Mouse (Mus musculus): ENCODE data around the gene Ptgis. TPM values are rescaled to one million over a fixed set of nuclear protein-coding genes. Genes with fewer than 3 reads are reported as not detected.

Gene Ptgis
- total RNA-seq, 2 experiments from 2014 or later = not detected

Other genes with a start within 250 kb of the Ptgis start
- 51.3 and 62.6 TPM in 2 replicates for gene Stau1, start 244.3 kb downstream of the Ptgis start, total RNA-seq (2014; fragmentation: Nextera tagmentation)
- gene Stau1, start 244.3 kb downstream of the Ptgis start, total RNA-seq (2017) = 42.5 and 48.4 TPM in 2 replicates
- gene Ddx27, start 225.4 kb downstream of the Ptgis start, total RNA-seq (2014; fragmentation: Nextera tagmentation) = 95.3 and 95.8 TPM in 2 replicates
- gene Ddx27, start 225.4 kb downstream of the Ptgis start, total RNA-seq (2017) = 164 and 178 TPM in 2 replicates
- 21.1 and 35.0 TPM in 2 replicates for gene Znfx1, start 177.6 kb downstream of the Ptgis start, total RNA-seq (2014; fragmentation: Nextera tagmentation)
- 14.2 and 23.7 TPM in 2 replicates for gene Znfx1, start 177.6 kb downstream of the Ptgis start, total RNA-seq (2017)
- 0.35 and 1.4 TPM in 2 replicates for gene Kcnb1, start 50.4 kb downstream of the Ptgis start, total RNA-seq (2014; fragmentation: Nextera tagmentation)
- 0.04 TPM in 1 of 2 replicates, not detected in the other for gene Kcnb1, start 50.4 kb downstream of the Ptgis start, total RNA-seq (2017)
- gene B4galt5, start 108.6 kb upstream of the Ptgis start, total RNA-seq (2014; fragmentation: Nextera tagmentation) = 2.1 TPM in 1 of 2 replicates, not detected in the other
- gene B4galt5, start 108.6 kb upstream of the Ptgis start, total RNA-seq (2017) = 0.80 and 20.1 TPM in 2 replicates
- 46.2 and 48.6 TPM in 2 replicates for gene Slc9a8, start 181.1 kb upstream of the Ptgis start, total RNA-seq (2014; fragmentation: Nextera tagmentation)
- 20.5 and 28.3 TPM in 2 replicates for gene Slc9a8, start 181.1 kb upstream of the Ptgis start, total RNA-seq (2017)

Data from megakaryocyte-erythroid progenitor cell, adult 5-6 weeks (primary cell).